Mouse (Mus musculus): ENCODE results near the gene Immt.
A peak's percentile ranks its signal among the peaks of the same experiment; 100 is the strongest.
"Not testable (repeated sequence)": the region's sequence is repeated elsewhere in the genome, so short reads cannot be mapped to it uniquely, and the experiment has no call there.

Immt gene

GRCm38 (mm10) chr6:71867751-71868150 is 36.6 kb downstream of the Immt start:
- DNase-seq, result no peak

GRCm38 (mm10) chr6:71868809-71869208 is 37.7 kb downstream of the Immt start:
- peak in 1 of 2 experiments; percentile 15 for DNase-seq

DNA sequence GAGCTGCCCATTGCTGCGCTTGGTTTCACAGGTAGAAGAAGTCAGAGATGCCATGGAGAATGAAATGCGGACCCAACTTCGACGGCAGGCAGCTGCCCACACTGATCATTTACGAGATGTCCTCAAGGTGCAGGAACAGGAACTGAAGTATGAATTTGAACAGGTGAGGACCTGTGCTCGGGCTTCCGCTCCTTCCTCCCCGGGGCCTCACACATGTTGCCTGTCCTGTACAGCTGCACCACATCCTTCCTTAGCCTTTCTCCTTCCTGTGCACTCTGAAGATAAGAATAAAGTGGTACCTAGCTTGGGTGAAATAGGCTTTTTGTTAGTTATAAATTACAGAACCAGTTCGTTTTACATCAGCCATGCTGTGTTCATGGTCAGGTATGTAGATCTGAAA is 40.3 kb downstream of the Immt start:
- DNase-seq, result no peak

GRCm38 (mm10) chr6:71877965-71878760 is 47.0 kb downstream of the Immt start:
- no peak for DNase-seq

DNA sequence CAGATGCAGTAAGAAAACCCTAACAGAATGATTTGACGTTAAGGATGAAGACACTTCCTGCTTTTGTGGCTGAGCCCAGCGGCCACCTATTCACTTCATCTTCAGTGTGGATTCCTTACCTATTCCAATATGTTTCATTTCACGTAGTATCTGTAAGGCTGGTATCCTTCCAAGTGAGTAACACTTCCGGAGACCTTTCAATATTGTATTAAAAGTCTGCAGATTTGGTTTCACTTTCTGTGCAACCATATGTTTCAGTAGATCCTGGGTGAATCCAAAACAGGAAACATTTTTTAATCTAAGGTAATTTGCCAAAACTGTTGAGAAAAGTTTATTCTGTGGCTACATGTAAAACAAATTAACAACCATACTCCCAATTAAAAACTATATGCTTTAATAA is 62.1 kb downstream of the Immt start:
- no peak for DNase-seq

DNA sequence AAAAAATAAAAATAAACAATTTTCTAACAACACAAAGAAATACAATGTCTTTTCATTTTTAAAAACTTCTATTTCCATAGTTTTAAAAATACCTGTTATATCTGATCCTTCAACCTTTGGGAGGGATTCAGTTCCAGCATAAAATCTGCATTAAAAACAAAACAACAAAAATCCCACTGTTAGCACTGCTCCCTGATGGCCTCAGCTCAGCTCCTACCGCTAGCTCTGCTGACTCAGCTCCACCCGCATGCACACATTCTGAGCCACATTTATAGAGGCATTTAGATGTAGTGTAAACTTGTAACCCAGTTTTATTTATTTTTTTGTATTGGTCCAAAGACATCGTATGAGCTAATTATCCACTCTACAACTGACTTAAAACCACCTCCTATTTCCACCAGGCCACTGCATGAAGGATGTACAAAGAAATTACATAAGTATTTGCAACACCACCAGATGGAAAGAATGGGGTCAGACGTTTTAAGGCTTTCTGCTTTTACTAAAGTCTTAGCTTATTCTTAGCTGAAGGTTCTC is 76.6 kb downstream of the Immt start:
- DNase-seq, result no peak

DNA sequence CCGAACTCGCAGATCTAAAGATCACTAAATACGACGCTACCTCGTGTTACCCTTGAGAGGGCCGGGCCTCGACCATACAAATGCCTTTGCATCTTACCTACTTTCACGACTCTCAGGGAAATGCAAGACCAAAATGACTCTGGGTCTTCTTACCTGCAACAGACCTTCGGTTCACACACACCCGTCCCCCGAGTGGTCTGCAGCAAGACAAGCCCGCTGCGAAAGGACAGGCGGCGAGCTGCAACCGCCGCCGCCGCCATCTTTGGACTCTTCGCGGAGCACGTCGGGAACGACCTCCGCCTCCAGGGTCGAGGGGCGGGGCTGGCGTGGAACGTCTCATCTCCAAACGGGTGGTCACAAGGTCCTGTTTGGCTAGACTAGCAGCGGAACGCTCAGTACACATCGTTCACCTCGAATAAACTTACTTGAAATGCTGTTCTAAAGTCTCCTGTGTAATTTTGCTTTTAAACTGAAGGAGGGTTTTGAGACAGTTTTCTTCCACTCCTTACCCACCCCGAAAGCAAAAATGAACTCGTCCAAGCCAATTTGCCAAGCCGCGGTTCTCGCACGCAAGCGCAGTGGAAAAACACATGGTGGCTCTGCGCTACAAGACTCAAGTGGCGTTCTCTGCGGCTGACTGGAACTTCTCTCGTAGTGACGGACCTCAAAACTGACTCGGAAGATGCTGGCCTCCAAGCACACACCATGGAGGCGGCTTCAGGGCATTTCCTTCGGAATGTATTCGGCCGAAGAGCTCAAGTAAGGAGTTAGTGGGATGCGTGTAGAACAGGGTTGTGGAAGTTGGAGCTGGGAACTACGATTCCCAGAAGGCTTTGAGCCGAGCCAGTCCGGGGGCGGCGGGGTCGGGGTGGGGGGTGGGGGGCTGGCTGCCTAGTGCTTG is 77.6 kb downstream of the Immt start, which contains the start of the genes Ptcd3 and Polr1a:
Ptcd3 (minus strand) TSS at position 270 of the 901 bp plus-strand sequence.
Polr1a (plus strand) TSS at position 573 of the 901 bp plus-strand sequence.
- peak; percentile 90 to 96 for DNase-seq

DNA sequence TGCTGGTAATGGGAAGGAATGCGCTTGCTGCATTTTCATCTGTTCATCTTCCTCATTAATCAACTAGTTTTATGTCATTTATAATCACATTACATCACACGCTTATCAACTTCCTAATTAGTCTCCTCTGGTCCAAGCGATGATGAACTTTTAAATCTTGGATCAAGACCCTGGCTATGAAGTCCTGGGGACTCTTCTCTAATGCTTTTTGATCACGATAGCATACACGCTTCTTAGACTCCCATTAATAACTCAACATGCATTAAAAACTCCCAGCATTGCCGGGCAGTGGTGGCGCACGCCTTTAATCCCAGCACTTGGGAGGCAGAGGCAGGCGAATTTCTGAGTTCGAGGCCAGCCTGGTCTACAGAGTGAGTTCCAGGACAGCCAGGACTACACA is 78.3 kb downstream of the Immt start:
- no peak for DNase-seq

- no peak for DNase-seq
These were observed 78.7 kb downstream of the Immt start for GRCm38 (mm10) chr6:71909840-71910239.

GRCm38 (mm10) chr6:71911686-71912450 is 80.7 kb downstream of the Immt start:
- no peak for DNase-seq

GRCm38 (mm10) chr6:71920752-71921151 is 89.6 kb downstream of the Immt start:
- DNase-seq, result no peak

DNA sequence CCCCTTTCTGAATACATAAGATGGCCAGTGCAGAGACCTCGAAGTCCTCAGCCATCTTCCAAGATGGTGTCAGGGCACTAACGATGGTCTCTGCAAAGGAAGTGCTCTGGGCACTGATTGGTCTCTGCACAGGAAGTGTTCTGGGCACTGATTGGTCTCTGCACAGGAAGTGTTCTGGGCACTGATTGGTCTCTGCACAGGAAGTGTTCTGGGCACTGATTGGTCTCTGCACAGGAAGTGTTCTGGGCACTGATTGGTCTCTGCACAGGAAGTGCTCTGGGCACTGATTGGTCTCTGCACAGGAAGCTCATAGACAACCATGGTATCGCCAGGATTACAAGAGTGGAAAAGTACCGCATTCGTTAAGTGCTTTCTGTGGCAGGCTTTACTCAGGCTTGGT is 94.1 kb downstream of the Immt start:
- not testable (repeated sequence) for DNase-seq

Measured in kidney, postnatal 36 days (tissue).